Mouse (Mus musculus) mouse trophoblast stem cell (cell line): Measurements from ENCODE around the gene Rsbn1l.

Experiments used
- in situ Hi-C, 2 experiments: fragments of 300-500 bp; cut with MseI, MboI; formaldehyde crosslinking; loops; 2 replicates in 1 of 2; 3 replicates in 1 of 2; pipeline ENCODE4 v1.15.1; 2025

Rsbn1l gene

GRCm38 (mm10) chr5:20956298-20956697 is at the start of gene Rsbn1l:
Rsbn1l (minus strand) TSS chr5:20956398.
- in situ Hi-C loops: no loop called here

DNA sequence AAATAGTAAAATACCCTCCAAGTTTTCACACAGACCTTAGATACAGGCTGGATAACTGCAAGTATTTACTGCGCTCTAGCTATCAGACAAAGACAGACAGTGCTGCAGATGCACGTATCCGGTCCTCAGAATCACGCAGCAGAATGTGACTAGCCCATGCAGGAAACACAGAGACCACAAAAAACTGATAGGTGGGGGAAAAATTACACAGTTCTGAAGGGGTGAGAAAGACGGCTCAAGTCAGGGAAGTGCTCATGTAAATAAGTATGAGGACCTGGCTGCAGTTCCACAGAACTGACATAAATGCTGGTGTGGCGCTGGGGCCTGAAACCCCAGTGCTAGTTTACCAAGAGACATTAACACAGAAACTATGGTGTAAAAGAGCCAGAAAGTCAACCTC is 46.5 kb upstream of the Rsbn1l start:
- in situ Hi-C loops: no loop called here

- in situ Hi-C loops: no loop called here
Measured at GRCm38 (mm10) chr5:21001622-21002315, 45.6 kb upstream of the Rsbn1l start.

GRCm38 (mm10) chr5:20998427-20998826 is 42.2 kb upstream of the Rsbn1l start:
- in situ Hi-C loops: no loop called here

- in situ Hi-C loops: no loop called here
Measured at GRCm38 (mm10) chr5:20997555-20997954, 41.4 kb upstream of the Rsbn1l start.

DNA sequence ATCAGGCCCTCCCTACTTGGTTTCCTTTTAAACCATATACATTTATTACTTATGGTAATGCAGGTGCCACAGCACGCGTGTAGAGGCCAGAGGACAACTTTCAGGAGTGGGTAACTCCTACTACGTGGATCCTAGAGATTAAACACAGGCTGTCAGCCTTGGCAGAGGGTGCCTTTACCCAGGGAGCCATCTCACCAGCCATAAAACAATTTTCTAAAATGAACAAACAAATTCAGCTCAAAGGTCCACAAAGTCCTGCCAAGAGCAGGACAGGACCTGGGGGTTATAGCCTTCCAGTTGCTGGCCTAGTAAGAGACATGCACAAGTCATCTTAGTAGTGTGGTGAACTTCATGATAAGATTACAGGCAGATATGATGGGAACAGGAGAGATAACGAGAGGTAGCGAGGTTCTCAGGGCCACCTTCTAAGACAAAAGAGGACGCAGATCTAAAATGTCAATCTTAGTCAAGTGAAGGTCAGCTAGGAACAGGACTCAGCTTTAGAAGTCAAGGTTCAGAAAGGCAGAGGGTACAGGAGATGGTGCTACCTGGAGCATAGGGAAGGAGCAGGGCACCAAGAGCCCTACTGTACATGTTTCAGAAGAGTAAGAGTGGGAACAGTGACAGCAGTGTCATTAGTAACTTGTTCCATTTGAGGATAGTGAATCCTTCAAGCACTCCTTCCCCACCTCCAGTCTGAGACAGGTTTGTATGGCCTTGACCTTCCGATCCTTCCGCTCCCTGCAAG is 34.0 kb upstream of the Rsbn1l start:
- in situ Hi-C loops: no loop called here

DNA sequence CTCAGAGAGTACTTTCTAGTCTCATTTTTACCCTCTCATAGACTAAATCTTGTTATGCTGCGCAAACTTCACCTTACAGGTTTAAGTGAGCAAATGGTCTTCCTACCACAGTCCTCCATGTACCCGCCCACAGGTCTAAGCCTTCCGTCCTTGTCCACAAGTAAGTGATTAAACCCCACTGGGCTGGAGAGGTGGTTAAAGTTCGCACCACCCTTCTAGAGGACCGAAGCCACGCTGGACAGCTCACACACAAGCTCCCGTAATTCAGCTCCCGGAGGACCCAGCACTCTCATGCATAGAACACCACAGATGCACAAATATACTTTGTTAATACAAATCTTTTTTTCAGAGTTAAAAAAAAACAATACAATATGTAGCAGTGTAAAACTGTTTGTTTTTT is 30.1 kb upstream of the Rsbn1l start:
- in situ Hi-C loops: no loop called here

DNA sequence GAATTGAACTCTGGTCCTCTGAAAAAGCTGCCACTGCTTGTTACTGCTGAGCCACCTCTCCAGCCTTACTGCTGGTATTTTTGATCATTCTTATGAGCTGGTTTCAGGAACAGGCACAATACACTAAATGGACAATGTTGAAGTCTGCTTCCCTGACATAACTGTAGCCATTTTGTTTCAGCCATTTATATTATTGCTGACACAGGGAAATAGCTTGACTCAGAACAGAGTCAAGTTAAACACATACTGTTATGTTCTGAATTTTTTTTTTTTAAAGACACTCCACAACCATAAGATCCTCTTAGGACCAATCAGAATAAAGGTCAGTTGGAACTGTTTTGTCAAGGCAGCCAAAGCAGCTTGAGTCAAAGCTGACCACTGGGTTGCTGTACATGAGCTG is 27.3 kb upstream of the Rsbn1l start:
- in situ Hi-C loops: no loop called here

- in situ Hi-C loops: no loop called here
Measured at GRCm38 (mm10) chr5:20974690-20975089, 18.5 kb upstream of the Rsbn1l start.

DNA sequence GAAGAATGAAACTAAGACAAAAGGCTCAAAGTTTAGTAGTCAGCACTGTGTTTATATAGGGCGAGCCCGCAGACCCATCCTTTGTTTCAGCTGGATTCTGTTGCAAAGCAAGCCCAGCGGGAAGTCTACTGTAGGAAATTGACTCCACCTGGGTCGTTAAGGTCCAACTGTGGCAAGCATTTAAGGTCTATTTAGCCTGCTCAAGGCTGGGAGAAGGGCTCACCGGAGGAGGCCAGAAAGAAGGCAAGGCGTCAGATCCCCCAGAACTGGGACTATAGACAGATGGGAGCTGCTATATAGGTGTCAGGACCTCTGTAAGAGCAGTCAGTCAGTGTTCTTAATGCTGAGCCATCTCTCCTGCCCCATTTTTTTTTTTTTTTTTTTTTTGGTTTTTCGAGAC is 17.8 kb upstream of the Rsbn1l start:
- in situ Hi-C loops: no loop called here

- in situ Hi-C loops: no loop called here
Measured at GRCm38 (mm10) chr5:20973069-20973468, 16.9 kb upstream of the Rsbn1l start.

GRCm38 (mm10) chr5:20968963-20969362 is 12.8 kb upstream of the Rsbn1l start:
- in situ Hi-C loops: loop anchor here in 1 of 2 experiments (10.0 kb wide), 1 partner anchor 54 kb away; no protein-coding TSS in a partner anchor

DNA sequence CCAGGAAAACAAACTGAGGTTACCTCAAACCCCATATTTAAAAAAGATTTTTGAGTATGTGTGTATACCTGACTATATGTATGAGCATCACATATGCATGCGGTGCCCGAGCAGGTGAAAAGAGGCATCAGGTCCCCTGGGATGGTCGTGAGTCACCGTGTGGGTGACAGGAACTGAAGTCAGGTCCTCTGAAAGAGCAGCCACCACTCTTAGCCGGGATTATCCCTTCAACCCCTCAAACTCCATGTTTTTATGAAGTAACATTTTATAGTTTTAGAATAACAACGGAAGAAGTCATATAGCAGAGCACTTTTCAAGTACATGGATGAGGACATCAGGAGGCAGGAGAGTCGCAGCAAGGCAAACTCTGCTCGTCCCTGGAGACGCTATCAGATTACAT is 12.3 kb upstream of the Rsbn1l start:
- in situ Hi-C loops: loop anchor here in 1 of 2 experiments (10.0 kb wide), 1 partner anchor 54 kb away; no protein-coding TSS in a partner anchor

DNA sequence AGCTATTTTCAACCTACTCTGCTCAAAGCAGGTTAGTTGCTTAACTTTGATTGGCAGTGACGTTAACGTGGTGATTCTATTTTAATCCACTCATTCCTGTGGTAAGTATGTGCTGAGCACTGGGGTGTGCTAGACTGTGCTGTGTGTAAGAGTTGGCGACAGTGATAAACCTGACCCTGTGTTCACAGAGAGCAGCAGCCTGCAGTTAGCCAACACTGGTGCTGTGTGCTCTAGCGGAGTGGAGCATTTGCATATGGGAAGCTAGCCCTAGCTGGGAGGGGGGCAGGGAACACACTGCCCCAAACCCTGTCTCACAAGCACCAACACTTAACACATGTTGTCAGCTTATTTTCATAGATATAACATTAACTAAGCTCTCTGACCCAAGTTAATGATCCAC is 11.7 kb upstream of the Rsbn1l start:
- in situ Hi-C loops: loop anchor here in 1 of 2 experiments (10.0 kb wide), 1 partner anchor 53 kb away; no protein-coding TSS in a partner anchor

DNA sequence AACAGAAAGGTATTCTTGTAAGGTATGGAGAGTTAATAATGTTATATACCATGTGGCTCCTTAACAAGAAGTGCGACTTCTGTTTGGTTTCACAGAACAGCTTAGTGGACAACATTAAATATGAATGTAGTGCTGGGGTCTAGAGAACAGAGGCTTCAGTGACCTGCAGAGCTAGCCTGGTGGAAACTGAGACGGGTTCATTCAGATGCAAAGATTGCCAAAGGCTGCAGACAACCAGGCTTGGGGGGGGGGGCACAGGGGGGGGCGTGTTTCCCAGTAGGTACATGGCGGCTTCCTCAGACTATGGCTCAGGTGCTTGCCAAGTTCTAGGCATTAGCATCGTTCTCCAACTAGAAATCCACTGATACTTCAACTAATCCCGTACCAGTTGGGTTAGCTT is 8.2 kb upstream of the Rsbn1l start:
- in situ Hi-C loops: loop anchor here in 1 of 2 experiments (10.0 kb wide), 1 partner anchor 50 kb away; no protein-coding TSS in a partner anchor

DNA sequence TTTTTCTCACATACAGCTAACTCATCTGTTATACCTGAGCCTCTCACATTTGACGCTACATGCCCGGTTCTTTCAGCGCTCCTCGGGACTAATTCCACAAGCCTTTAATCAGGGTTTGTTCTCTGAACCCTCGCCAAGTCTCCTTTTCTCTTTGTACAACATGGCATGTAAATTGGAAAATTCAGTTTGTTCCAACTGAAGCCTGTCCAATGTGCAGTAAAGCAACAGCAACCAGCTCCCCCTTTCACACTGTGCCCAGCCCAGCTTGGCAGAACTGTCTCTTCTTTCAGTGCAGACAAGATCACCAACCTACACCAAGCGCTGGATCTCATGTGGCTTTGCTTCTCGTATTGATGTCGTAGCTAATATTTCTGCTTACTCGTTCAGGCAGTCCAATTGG is 7.1 kb upstream of the Rsbn1l start:
- in situ Hi-C loops: loop anchor here in 1 of 2 experiments (10.0 kb wide), 1 partner anchor 48 kb away; no protein-coding TSS in a partner anchor

GRCm38 (mm10) chr5:20960927-20961326 is 4.7 kb upstream of the Rsbn1l start:
- in situ Hi-C loops: loop anchor here in 1 of 2 experiments (10.0 kb wide), 1 partner anchor 46 kb away; no protein-coding TSS in a partner anchor

GRCm38 (mm10) chr5:20955114-20955835 is 923 bp downstream of the Rsbn1l start:
- in situ Hi-C loops: no loop called here

GRCm38 (mm10) chr5:20952337-20952925 is 3.8 kb downstream of the Rsbn1l start:
- in situ Hi-C loops: no loop called here

DNA sequence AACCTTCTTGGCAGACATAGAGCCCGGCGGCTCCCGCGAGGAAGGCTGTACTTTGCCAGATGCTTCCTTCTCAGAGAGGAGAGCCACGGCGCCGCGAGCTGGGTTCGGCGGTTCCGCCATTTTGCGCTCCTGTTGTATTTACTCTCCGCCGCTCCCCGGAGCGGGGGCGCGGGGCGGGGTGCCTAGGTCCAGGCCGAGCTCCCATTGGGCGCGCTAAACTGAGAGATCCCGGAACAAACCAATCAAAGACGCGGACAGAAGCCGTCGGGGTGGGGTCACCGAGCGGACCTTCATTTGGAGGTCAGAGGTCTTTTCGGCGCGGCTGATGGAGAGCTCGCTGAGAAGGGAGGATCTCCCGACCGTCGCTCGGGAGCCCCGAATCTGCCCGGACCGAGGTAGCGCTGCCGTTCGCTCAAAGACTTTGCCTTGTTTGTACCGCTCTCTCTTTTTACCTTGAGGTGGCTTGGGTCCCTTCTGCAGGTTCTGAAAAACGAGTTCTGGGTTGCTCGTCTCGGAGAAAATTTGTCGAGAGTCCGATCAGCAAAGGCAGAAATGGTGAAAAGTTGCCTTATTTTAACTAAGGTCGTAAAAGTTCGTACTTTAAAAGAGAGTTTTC is 4.4 kb downstream of the Rsbn1l start:
- in situ Hi-C loops: no loop called here
